Mouse (Mus musculus) gastrocnemius, adult 2 months (tissue): Measurements from ENCODE around the gene Kyat1. TPM values are rescaled to one million over a fixed set of nuclear protein-coding genes. Genes with fewer than 3 reads are reported as not detected.
A peak's percentile ranks its signal among the peaks of the same experiment; 100 is the strongest.

Source experiments
- DNase-seq: peaks from one replicate; pipeline ENCODE4 v3.0.0; 2022
- H3K27ac ChIP-seq: fragments of 200-600 bp; 2 replicates; pipeline ENCODE4 v1.8.1; 2022; ENCODE audit warnings: mild to moderate bottlenecking
- H3K4me3 ChIP-seq: fragments of 200-600 bp; 2 replicates; pipeline ENCODE4 v1.8.1; 2022; ENCODE audit warnings: mild to moderate bottlenecking, moderate library complexity
- CTCF ChIP-seq: fragments of 200-600 bp; IDR thresholded peaks from 2 replicates; pipeline ENCODE4 v1.8.1; 2022; ENCODE audit warnings: antibody characterized with exemption, mild to moderate bottlenecking, moderate library complexity
- intact Hi-C: fragments of 180-260 bp; cut with DNase I; formaldehyde crosslinking; loops from one replicate; pipeline ENCODE4 v1.15.1; 2025
- long read RNA-seq, 2 experiments: library from polyadenylated mRNA; stranded (forward); transcript quantifications; one replicate each; pipeline ENCODE4 v2.0.0; 2021
- total RNA-seq, 2 experiments: library from RNA; stranded (reverse); gene quantifications; 2 replicates each; pipeline ENCODE4 v1.2.3; 2021

The Kyat1 gene
- total RNA-seq: 10 to 100 TPM; 23.4 to 30.3 TPM
- long read RNA-seq, experiment 1, transcript Kyat1-204 (13 exons, 2,057 nt): minor isoform, 5 of 32 reads
- long read RNA-seq, experiment 1, transcript Kyat1-201 (13 exons, 1,876 nt): minor isoform, 6 of 32 reads
- long read RNA-seq, experiment 1, transcript Kyat1-206 (14 exons, 2,026 nt): major isoform, 14 of 32 reads
- long read RNA-seq, experiment 1, partial matches to known transcripts: 5 of 32 reads
- long read RNA-seq, experiment 1, other reads (novel, unspliced or antisense): 2 of 32 reads
- long read RNA-seq, experiment 2, transcript Kyat1-201 (13 exons, 1,876 nt): minor isoform, 10 of 34 reads
- long read RNA-seq, experiment 2, transcript Kyat1-206 (14 exons, 2,026 nt): major isoform, 15 of 34 reads
- long read RNA-seq, experiment 2, partial matches to known transcripts: 2 of 34 reads
- long read RNA-seq, experiment 2, other reads (novel, unspliced or antisense): 6 of 34 reads

DNA sequence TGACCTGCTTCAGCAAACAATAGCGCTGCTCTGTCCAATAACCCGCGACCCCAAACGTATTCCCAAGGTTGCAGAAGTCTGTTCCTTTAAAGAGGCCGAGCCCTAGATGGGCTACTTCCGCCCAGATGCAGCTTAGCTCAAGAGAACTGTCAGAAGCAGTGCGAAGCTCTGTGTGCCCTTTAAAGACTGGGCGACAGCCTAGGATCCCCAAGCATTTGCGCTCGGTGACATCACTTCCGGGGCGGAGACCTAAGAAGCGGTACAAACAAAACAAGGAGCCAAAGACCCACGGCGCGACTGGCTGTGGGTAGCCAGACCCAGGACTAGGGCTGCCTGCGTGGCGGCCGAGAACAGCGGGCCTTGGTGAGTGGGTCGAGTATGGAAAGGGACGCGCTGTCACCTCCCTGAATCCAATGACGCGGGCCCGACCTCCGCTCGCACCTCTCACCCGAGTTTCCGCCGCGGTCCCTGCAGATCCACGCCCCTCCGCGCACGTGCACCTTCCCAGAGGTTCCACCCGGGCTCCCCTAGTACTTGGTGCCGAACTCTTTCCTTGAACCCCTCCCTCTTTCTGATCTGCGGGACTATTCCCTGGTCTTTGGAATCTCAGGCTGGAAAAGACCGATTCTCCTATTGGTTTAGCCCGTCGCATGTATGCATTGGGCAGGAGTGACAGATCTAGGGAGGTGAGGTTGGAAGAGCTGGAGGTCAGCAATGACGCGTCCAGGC, at the start of gene Kyat1:
Gene Kyat1 (minus strand): TSS at position 219 of the 729 bp plus-strand sequence.
- peak within 1 kb of the TSS; percentile 94 for H3K27ac ChIP-seq
- H3K4me3 ChIP-seq: peak within 1 kb of the TSS; percentile 94
- TF ChIP-seq CTCF: no peak
- intact Hi-C loops: loop anchor here (1.0 to 2.0 kb wide), 2 partner anchors 27 to 32 kb away; partner anchors contain the start of genes Lrrc8a and Spout1
- peak; percentile 96 for DNase-seq

DNA sequence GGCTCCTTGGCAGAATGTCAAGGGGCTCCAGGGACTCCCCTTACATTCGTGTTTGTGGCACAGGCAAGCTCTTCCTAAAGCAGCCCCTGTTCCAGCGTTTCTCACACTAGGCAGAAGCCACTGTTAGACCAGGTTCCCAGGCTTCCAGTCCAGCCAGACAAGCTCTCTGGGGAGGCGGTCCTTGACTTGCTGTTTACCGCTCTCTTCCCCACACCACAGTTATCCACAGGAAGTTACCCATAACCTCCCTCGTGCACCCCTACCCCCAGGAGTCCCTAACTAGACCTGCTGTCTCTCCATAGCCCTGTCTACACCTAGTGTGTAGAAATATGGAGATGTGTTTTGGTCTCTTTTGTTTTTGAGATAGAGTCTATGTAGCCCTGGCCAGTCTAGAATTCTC, 48.2 kb upstream of the Kyat1 start:
- Histone ChIP-seq H3K4me3 (no peak overlapping the region), H3K27ac (peak overlapping the region; percentile 80)
- no peak for DNase-seq
- TF ChIP-seq CTCF: no peak
- intact Hi-C loops: no loop called here

- intact Hi-C loops: no loop called here
- DNase-seq: no peak
- TF ChIP-seq CTCF: no peak
- Histone ChIP-seq H3K4me3 (peak overlapping the region; percentile 6), H3K27ac (peak overlapping the region; percentile 80)
Measured at GRCm38 (mm10) chr2:30252521-30252920, 46.9 kb upstream of the Kyat1 start.

GRCm38 (mm10) chr2:30251417-30252104, 45.9 kb upstream of the Kyat1 start:
- intact Hi-C loops: no loop called here
- peak; percentile 51 for DNase-seq
- Histone ChIP-seq H3K4me3 (peak overlapping the region; percentile 11; the same call in 1 of the 2 replicates), H3K27ac (peak overlapping the region; percentile 80)
- TF ChIP-seq CTCF: no peak

GRCm38 (mm10) chr2:30250166-30251128, 44.8 kb upstream of the Kyat1 start:
- no peak overlapping the region for H3K4me3 ChIP-seq
- peak overlapping the region; percentile 80 for H3K27ac ChIP-seq
- no peak for DNase-seq
- intact Hi-C loops: no loop called here
- TF ChIP-seq CTCF: no peak

DNA sequence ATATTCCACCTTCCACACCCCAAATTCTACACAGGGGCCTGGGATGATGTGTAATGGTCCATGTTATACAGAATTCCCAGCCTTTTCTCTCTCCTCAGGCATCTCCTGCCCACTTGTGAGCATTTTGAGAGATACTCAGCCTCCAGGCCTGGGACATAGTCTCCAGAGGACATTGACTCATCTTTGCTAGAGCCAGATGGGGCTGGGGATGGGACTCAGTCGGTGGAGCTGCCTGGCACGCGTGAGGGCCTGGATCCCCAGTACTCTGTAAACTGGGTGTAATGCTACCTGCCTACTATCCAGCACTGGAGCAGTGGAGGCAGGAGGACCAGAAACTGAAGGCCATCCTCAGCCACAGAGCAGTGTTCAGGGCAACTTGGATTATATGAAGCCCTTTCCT, 43.5 kb upstream of the Kyat1 start:
- Histone ChIP-seq H3K4me3 (no peak overlapping the region), H3K27ac (peak overlapping the region; percentile 80)
- no peak for DNase-seq
- TF ChIP-seq CTCF: no peak
- intact Hi-C loops: no loop called here

- intact Hi-C loops: no loop called here
- Histone ChIP-seq H3K4me3 (no peak overlapping the region; the same call in 1 of the 2 replicates), H3K27ac (peak overlapping the region; percentile 80)
- TF ChIP-seq CTCF: no peak
- DNase-seq: no peak
Measured at GRCm38 (mm10) chr2:30247681-30248080, 42.0 kb upstream of the Kyat1 start.

DNA sequence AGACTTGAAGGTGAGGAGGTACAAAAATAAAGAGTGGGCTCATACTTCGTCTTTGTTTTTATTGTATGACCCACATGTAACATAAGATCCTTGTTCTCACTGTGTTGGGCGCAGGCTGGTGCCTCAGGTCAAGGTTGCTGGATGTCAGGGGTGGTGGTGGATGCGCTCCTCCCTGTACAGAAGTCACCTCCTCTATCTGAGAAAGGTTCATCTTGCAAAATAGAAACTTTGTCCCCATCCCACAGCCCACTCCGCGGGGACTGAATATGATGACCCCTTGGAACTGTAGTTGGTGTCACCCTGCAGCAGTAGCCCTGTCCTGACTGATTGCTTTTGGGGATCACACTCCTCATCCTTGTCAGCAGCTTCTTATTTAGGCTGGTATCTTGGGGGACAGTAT, 41.4 kb upstream of the Kyat1 start:
- TF ChIP-seq CTCF: no peak

GRCm38 (mm10) chr2:30244595-30245178, 39.0 kb upstream of the Kyat1 start:
- peak overlapping the region; percentile 96 for H3K4me3 ChIP-seq
- H3K27ac ChIP-seq: peak overlapping the region; percentile 91
- intact Hi-C loops: no loop called here
- no peak for TF ChIP-seq CTCF
- DNase-seq: no peak

More for the DNA sequence above, 41.4 kb upstream of the Kyat1 start:
- Histone ChIP-seq H3K27ac (peak overlapping the region; percentile 21; the same call in 1 of the 2 replicates), H3K4me3 (no peak overlapping the region)
- intact Hi-C loops: no loop called here
- no peak for DNase-seq

DNA sequence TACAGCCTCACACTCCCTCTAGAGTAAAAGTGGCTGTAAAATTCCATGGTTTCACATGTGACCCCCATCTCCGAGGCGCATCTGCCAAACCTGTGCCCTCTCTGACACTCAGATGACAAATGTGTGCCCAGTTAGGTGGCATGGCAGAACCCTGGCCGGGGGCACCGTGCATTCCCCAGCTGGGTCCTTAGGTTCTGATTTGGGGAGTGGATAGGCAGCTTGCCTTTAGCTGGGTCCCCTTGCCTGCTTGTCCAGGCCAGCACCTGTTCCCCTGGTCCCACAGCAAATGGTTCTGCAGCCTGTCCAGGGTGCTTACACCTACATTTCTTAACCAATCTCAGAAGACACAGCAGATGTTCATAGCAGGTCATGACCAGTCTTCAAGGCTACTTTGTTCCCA, 37.7 kb upstream of the Kyat1 start:
- no peak for TF ChIP-seq CTCF
- no peak for DNase-seq
- peak overlapping the region; percentile 91 for H3K27ac ChIP-seq
- intact Hi-C loops: no loop called here
- H3K4me3 ChIP-seq: peak overlapping the region; percentile 96

DNA sequence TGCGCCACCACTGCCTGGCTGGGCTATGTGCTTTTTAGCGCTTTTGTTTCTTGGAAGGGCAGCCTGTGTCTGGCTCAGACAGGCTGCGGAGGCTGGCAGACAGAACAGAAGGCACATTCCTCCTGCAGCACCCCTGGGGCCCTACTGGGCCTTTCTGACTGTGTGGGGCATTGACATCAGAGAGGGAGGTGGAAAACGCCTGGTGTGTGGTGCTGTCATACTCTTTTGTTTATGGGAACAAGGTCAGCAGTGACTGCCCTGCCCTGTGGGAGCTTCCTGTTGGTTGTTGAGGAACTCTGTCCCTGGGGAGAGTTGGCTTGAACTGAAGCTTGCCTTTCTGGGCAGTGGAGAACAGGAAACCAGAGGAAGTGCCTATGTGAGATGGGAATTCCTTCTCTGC, 36.9 kb upstream of the Kyat1 start:
- no peak for TF ChIP-seq CTCF
- DNase-seq: peak; percentile 62
- intact Hi-C loops: no loop called here
- H3K27ac ChIP-seq: peak overlapping the region; percentile 91
- peak overlapping the region; percentile 96 for H3K4me3 ChIP-seq
